Mouse (Mus musculus): ENCODE data around the gene Klf2.

Gene Klf2

GRCm38 (mm10) chr8:72333429-72334143 lies 14.8 kb downstream of the Klf2 start:
- no peak for DNase-seq (ENCODE audit: low spot score in 2 of 2)

- DNase-seq (ENCODE audit: low spot score in 2 of 2) = no peak
Measured at GRCm38 (mm10) chr8:72334144-72334641, 15.4 kb downstream of the Klf2 start.

- DNase-seq (ENCODE audit: low spot score in 2 of 2) = no peak
Measured at GRCm38 (mm10) chr8:72336273-72336672, 17.4 kb downstream of the Klf2 start.

- DNase-seq (ENCODE audit: low spot score in 2 of 2) = no peak
Measured at GRCm38 (mm10) chr8:72337034-72337433, 18.2 kb downstream of the Klf2 start.

- no peak for DNase-seq (ENCODE audit: low spot score in 2 of 2)
Measured at GRCm38 (mm10) chr8:72342556-72343300, 23.9 kb downstream of the Klf2 start.

GRCm38 (mm10) chr8:72343725-72344124 lies 24.9 kb downstream of the Klf2 start:
- DNase-seq (ENCODE audit: low spot score in 2 of 2) = no peak

- DNase-seq (ENCODE audit: low spot score in 2 of 2) = no peak
Measured at GRCm38 (mm10) chr8:72347553-72347952, 28.7 kb downstream of the Klf2 start.

- DNase-seq (ENCODE audit: low spot score in 2 of 2) = no peak
Measured at GRCm38 (mm10) chr8:72348114-72348513, 29.3 kb downstream of the Klf2 start.

GRCm38 (mm10) chr8:72348956-72349355 lies 30.1 kb downstream of the Klf2 start:
- DNase-seq (ENCODE audit: low spot score in 2 of 2) = no peak

GRCm38 (mm10) chr8:72349838-72350237 lies 31.0 kb downstream of the Klf2 start:
- no peak for DNase-seq (ENCODE audit: low spot score in 2 of 2)

- no peak for DNase-seq (ENCODE audit: low spot score in 2 of 2)
Measured at GRCm38 (mm10) chr8:72350727-72351126, 31.9 kb downstream of the Klf2 start.

GRCm38 (mm10) chr8:72351405-72352005 lies 32.7 kb downstream of the Klf2 start:
- DNase-seq (ENCODE audit: low spot score in 2 of 2) = no peak

GRCm38 (mm10) chr8:72352951-72353699 lies 34.3 kb downstream of the Klf2 start:
- DNase-seq (ENCODE audit: low spot score in 2 of 2) = no peak

- DNase-seq (ENCODE audit: low spot score in 2 of 2) = no peak
Measured at GRCm38 (mm10) chr8:72353700-72354045, 34.8 kb downstream of the Klf2 start.

- peak in 1 of 2 experiments; percentile 49 for DNase-seq (ENCODE audit: low spot score in 2 of 2)
Measured at GRCm38 (mm10) chr8:72354272-72354671, 35.4 kb downstream of the Klf2 start.

- no peak for DNase-seq (ENCODE audit: low spot score in 2 of 2)
Measured at GRCm38 (mm10) chr8:72356593-72356992, 37.8 kb downstream of the Klf2 start.

- no peak for DNase-seq (ENCODE audit: low spot score in 2 of 2)
Measured at GRCm38 (mm10) chr8:72360162-72360561, 41.3 kb downstream of the Klf2 start.

- peak in 1 of 2 experiments; percentile 34 for DNase-seq (ENCODE audit: low spot score in 2 of 2)
Measured at GRCm38 (mm10) chr8:72362754-72363153, 43.9 kb downstream of the Klf2 start.

- no peak for DNase-seq (ENCODE audit: low spot score in 2 of 2)
Measured at GRCm38 (mm10) chr8:72363457-72363856, 44.6 kb downstream of the Klf2 start.

- DNase-seq (ENCODE audit: low spot score in 2 of 2) = no peak
Measured at GRCm38 (mm10) chr8:72365016-72365415, 46.2 kb downstream of the Klf2 start.

GRCm38 (mm10) chr8:72365826-72366225 lies 47.0 kb downstream of the Klf2 start:
- peak; percentile 77 to 81 for DNase-seq (ENCODE audit: low spot score in 2 of 2)

- no peak for DNase-seq (ENCODE audit: low spot score in 2 of 2)
Measured at GRCm38 (mm10) chr8:72366435-72366834, 47.6 kb downstream of the Klf2 start.

Data from right cerebral cortex, adult 2 months (tissue).